Comparison of ENCODE assay signal across 12 mouse cellular contexts in the genomic region with DNA sequence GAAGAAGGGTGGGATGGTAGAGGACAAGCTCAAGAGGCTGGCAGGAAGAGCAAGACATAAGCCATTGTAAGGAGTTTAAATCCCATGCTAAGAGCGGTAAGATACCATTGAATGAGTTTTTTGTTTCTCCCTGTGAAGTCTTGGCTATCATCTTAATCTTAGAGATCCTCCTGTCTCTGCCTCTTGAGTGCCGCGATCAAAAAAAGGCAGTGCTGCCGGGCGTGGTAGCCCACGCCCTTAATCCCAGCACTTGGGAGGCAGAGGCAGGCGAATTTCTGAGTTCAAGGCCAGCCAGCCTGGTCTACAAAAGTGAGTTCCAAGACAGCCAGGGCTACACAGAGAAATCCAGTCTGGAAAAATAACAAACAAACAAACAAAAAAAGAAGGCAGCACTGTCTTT. TPM values are rescaled to one million over a fixed set of nuclear protein-coding genes. Genes with fewer than 3 reads are reported as not detected.
A peak's percentile ranks its signal among the peaks of the same experiment; 100 is the strongest.
DNase-seq lines count a peak whose midpoint lies in the region; ATAC-seq and TF ChIP-seq lines count a peak whose summit lies in the region.
"Had no signal": no experiment of that assay in that cellular context is flagged by ENCODE, and none has a peak within 500 bp of the region (broad histone marks: within the 10 kb centered on the region; RNA-seq: fewer than 3 reads in every experiment).

No protein-coding gene starts in this region.

- no peak overlapping the region for H3ac ChIP-seq in myocyte (ENCODE audit: control insufficient read depth, insufficient read length)

- 93% methylated on average over 7 of the region's 7 CpGs for WGBS in heart, embryonic 14.5 days
- WGBS in embryonic facial prominence, embryonic 13.5 days = 98% methylated on average over 7 of the region's 7 CpGs
- WGBS in cerebellum, adult 2 months = 97% methylated on average over 7 of the region's 7 CpGs

- H3K4me2 ChIP-seq in heart, embryonic 14.5 days (ENCODE audit: low read length) = peak overlapping the region; percentile 84
- H3K4me2 ChIP-seq in embryonic facial prominence, embryonic 13.5 days = peak overlapping the region; percentile 69
- H3K4me2 ChIP-seq in myocyte (ENCODE audit: low read depth) = peak overlapping the region; percentile 91

- H3K9me3 ChIP-seq in heart, embryonic 14.5 days (ENCODE audit: control insufficient read depth, low read length) = no peaks in the 10 kb centered on the region
- no peaks in the 10 kb centered on the region for H3K9me3 ChIP-seq in megakaryocyte, embryonic 14.5 days
- H3K9me3 ChIP-seq in embryonic facial prominence, embryonic 13.5 days = no peaks in the 10 kb centered on the region
- H3K9me3 ChIP-seq: embryonic facial prominence, embryonic 15.5 days; midbrain, embryonic 12.5 days had no signal

- no peak for DNase-seq in heart, postnatal 14 days
- no peak for DNase-seq in frontal cortex, adult 2 months (ENCODE audit: extremely low spot score in 1 of 2, low spot score in 1 of 2)
- DNase-seq in cerebellum, adult 2 months = no peak
- DNase-seq: gastrocnemius, postnatal 10 days; left cerebral cortex, postnatal 4 days had no signal

- TF ChIP-seq POLR2A in myocyte (IDR thresholded peaks at IDR 0.05; ENCODE audit: insufficient read length, low read depth) = no peak
- no peak for TF ChIP-seq POLR2A in cerebellum, adult 2 months (IDR thresholded peaks at IDR 0.05; ENCODE audit: borderline replicate concordance, insufficient read depth, low read length)

- H3K27ac ChIP-seq in heart, embryonic 14.5 days (replicated peaks in 1 of 2; ENCODE audit: control insufficient read depth in 1 of 2, insufficient read depth in 1 of 2, low read depth in 2 of 2, low read length in 2 of 2) = no peak overlapping the region
- H3K27ac ChIP-seq in embryonic facial prominence, embryonic 13.5 days = no peak overlapping the region
- no peak overlapping the region for H3K27ac ChIP-seq in cerebellum, adult 2 months (ENCODE audit: insufficient read depth, low read length)
- H3K27ac ChIP-seq: midbrain, embryonic 12.5 days had no signal

- H3K9ac ChIP-seq in heart, embryonic 14.5 days (ENCODE audit: low read length) = no peak overlapping the region
- H3K9ac ChIP-seq in embryonic facial prominence, embryonic 13.5 days = no peak overlapping the region
- H3K9ac ChIP-seq: midbrain, embryonic 12.5 days had no signal

- no peak for TF ChIP-seq CTCF in cerebellum, adult 2 months (IDR thresholded peaks at IDR 0.05; ENCODE audit: borderline replicate concordance, insufficient read depth, low read depth, low read length)

- peaks cover 25% of the 10 kb centered on the region for H3K36me3 ChIP-seq in heart, embryonic 14.5 days (ENCODE audit: control insufficient read depth, insufficient read depth, low read length)
- peaks cover 31% of the 10 kb centered on the region for H3K36me3 ChIP-seq in megakaryocyte, embryonic 14.5 days (replicated peaks; ENCODE audit: low read length)
- H3K36me3 ChIP-seq in embryonic facial prominence, embryonic 13.5 days = peaks cover 24% of the 10 kb centered on the region
- H3K36me3 ChIP-seq in myocyte (ENCODE audit: control insufficient read depth, insufficient read depth) = peaks cover 10% of the 10 kb centered on the region

- ATAC-seq in heart, embryonic 14.5 days (ENCODE audit: insufficient number of reproducible peaks, insufficient read depth, low FRiP score, low read depth) = no peak
- no peak for ATAC-seq in megakaryocyte, adult 5-6 weeks (ENCODE audit: poor library complexity, severe bottlenecking)
- no peak for ATAC-seq in embryonic facial prominence, embryonic 13.5 days (ENCODE audit: insufficient number of reproducible peaks, insufficient read depth, low FRiP score, low TSS enrichment, low read depth)

- peaks cover 54% of the 10 kb centered on the region for H3K79me2 ChIP-seq in myocyte (ENCODE audit: control insufficient read depth, insufficient read depth)

- intact Hi-C loops in heart, postnatal 14 days (cut with DNase I) = loop anchor here (2.0 kb wide), 1 partner anchor 16 kb away; a partner anchor contains a TSS

- peaks cover 2 to 12% of the 10 kb centered on the region in 2 experiments; a peak in 3 of 4 replicates for H3K4me1 ChIP-seq in heart, embryonic 14.5 days (ENCODE audit: control insufficient read depth in 2 of 2, insufficient read depth in 2 of 2, low read length in 2 of 2)
- H3K4me1 ChIP-seq in megakaryocyte, embryonic 14.5 days = peaks cover 45% of the 10 kb centered on the region
- H3K4me1 ChIP-seq in embryonic facial prominence, embryonic 13.5 days = peaks cover 14% of the 10 kb centered on the region
- H3K4me1 ChIP-seq in cerebellum, adult 2 months (ENCODE audit: control insufficient read depth, insufficient read depth, low read length) = no peaks in the 10 kb centered on the region

- H3K4me3 ChIP-seq in heart, embryonic 14.5 days (ENCODE audit: control insufficient read depth in 1 of 2, insufficient read depth in 1 of 2, low read depth in 1 of 2, low read length in 2 of 2) = no peak overlapping the region
- peak overlapping the region; percentile 29 for H3K4me3 ChIP-seq in megakaryocyte, embryonic 14.5 days (replicated peaks)
- H3K4me3 ChIP-seq in embryonic facial prominence, embryonic 13.5 days = 0 out of 2 replicates have a peak overlapping the region, but pooled peaks have one; percentile 92
- peak overlapping the region; percentile 83 for H3K4me3 ChIP-seq in myocyte
- no peak overlapping the region for H3K4me3 ChIP-seq in cerebellum, adult 2 months (replicated peaks; ENCODE audit: insufficient read depth, low read depth, low read length)
- H3K4me3 ChIP-seq: midbrain, embryonic 12.5 days had no signal

- no peaks in the 10 kb centered on the region for H3K27me3 ChIP-seq in heart, embryonic 14.5 days (ENCODE audit: control insufficient read depth, insufficient read depth, low read length)
- H3K27me3 ChIP-seq in megakaryocyte, embryonic 14.5 days (replicated peaks) = no peaks in the 10 kb centered on the region
- H3K27me3 ChIP-seq in embryonic facial prominence, embryonic 13.5 days = no peaks in the 10 kb centered on the region
- no peaks in the 10 kb centered on the region for H3K27me3 ChIP-seq in myocyte (ENCODE audit: control insufficient read depth, insufficient read depth, insufficient read length)
- H3K27me3 ChIP-seq in cerebellum, adult 2 months (ENCODE audit: control insufficient read depth, insufficient read depth, low read length) = no peaks in the 10 kb centered on the region
- H3K27me3 ChIP-seq: embryonic facial prominence, embryonic 15.5 days; midbrain, embryonic 12.5 days had no signal

TF ChIP-seq in myocyte, 11 proteins besides CTCF, POLR2A, EP300 and RAD21 (continues in another document):
- TF ChIP-seq MAX (IDR thresholded peaks at IDR 0.05; ENCODE audit: low read depth) (no peak), TCF12 (IDR thresholded peaks at IDR 0.05; ENCODE audit: insufficient read depth, poor library complexity, severe bottlenecking) (no peak), TCF3 (IDR thresholded peaks at IDR 0.05; ENCODE audit: insufficient read length, low read depth) (no peak), MYOD1 (IDR thresholded peaks at IDR 0.05; ENCODE audit: control insufficient read depth in 1 of 3, insufficient read length in 2 of 3, low read depth in 2 of 3) (no peak), REST (IDR thresholded peaks at IDR 0.05; ENCODE audit: insufficient read depth, insufficient read length) (no peak), POLR2AphosphoS2 (IDR thresholded peaks at IDR 0.05; ENCODE audit: insufficient read length, low read depth) (no peak)

RNA-seq across cellular contexts. Expression of a gene that starts 13.5 kb away (rescaled TPM):
- polyA plus RNA-seq in heart, embryonic 14.5 days (2014; fragmentation: Nextera tagmentation; extraction: Ambion mirVana) = 58.8 and 66.5 TPM in 2 replicates
- total RNA-seq in heart, postnatal 14 days (2021) = 10 to 100 TPM; 54.4 to 61.0 TPM
- 349 and 424 TPM in 2 replicates for polyA plus RNA-seq in megakaryocyte, embryonic 14.5 days (2012; ENCODE audit: insufficient read depth, low replicate concordance)
- total RNA-seq in megakaryocyte, adult 5-6 weeks (2015) = 48.8 and 54.5 TPM in 2 replicates
- 60.2 and 60.8 TPM in 2 replicates for total RNA-seq in megakaryocyte, adult 5-6 weeks (2017)
- 121 and 124 TPM in 2 replicates for polyA plus RNA-seq in embryonic facial prominence, embryonic 13.5 days (2015; fragmentation: Nextera tagmentation; extraction: Ambion mirVana)
- polyA plus RNA-seq in myocyte (2012; fragmentation: generic; extraction: Trizol) = 68.7 TPM
- 171 and 172 TPM in 2 replicates for polyA plus RNA-seq in frontal cortex, adult 2 months (2012; rRNA removed)
- 159 and 169 TPM in 2 replicates for polyA plus RNA-seq in cerebellum, adult 2 months (2012; rRNA removed)

RNA-seq across cellular contexts. Expression of a gene that starts 13.8 kb away (rescaled TPM):
- 24.6 and 26.4 TPM in 2 replicates for polyA plus RNA-seq in heart, embryonic 14.5 days (2014; fragmentation: Nextera tagmentation; extraction: Ambion mirVana)
- 10 to 100 TPM; 13.8 to 14.1 TPM for total RNA-seq in heart, postnatal 14 days (2021)
- 8.7 and 12.2 TPM in 2 replicates for polyA plus RNA-seq in megakaryocyte, embryonic 14.5 days (2012; ENCODE audit: insufficient read depth, low replicate concordance)
- total RNA-seq in megakaryocyte, adult 5-6 weeks (2015) = 14.1 and 30.8 TPM in 2 replicates
- 8.6 and 11.5 TPM in 2 replicates for total RNA-seq in megakaryocyte, adult 5-6 weeks (2017)
- polyA plus RNA-seq in embryonic facial prominence, embryonic 13.5 days (2015; fragmentation: Nextera tagmentation; extraction: Ambion mirVana) = 33.2 and 38.8 TPM in 2 replicates
- polyA plus RNA-seq in myocyte (2012; fragmentation: generic; extraction: Trizol) = 19.7 TPM
- polyA plus RNA-seq in frontal cortex, adult 2 months (2012; rRNA removed) = 15.9 TPM in 2 replicates
- polyA plus RNA-seq in cerebellum, adult 2 months (2012; rRNA removed) = 16.9 and 18.1 TPM in 2 replicates

RNA-seq across cellular contexts. Expression of a gene that starts 17.2 kb away (rescaled TPM):
- 36.5 and 37.1 TPM in 2 replicates for polyA plus RNA-seq in heart, embryonic 14.5 days (2014; fragmentation: Nextera tagmentation; extraction: Ambion mirVana)
- total RNA-seq in heart, postnatal 14 days (2021) = 10 to 100 TPM; 16.4 to 17.2 TPM
- polyA plus RNA-seq in megakaryocyte, embryonic 14.5 days (2012; ENCODE audit: insufficient read depth, low replicate concordance) = 14.7 and 44.5 TPM in 2 replicates
- total RNA-seq in megakaryocyte, adult 5-6 weeks (2015) = 16.4 and 19.7 TPM in 2 replicates
- 36.8 and 47.6 TPM in 2 replicates for total RNA-seq in megakaryocyte, adult 5-6 weeks (2017)
- 89.6 and 96.1 TPM in 2 replicates for polyA plus RNA-seq in embryonic facial prominence, embryonic 13.5 days (2015; fragmentation: Nextera tagmentation; extraction: Ambion mirVana)
- 30.9 TPM for polyA plus RNA-seq in myocyte (2012; fragmentation: generic; extraction: Trizol)
- polyA plus RNA-seq in frontal cortex, adult 2 months (2012; rRNA removed) = 37.1 and 41.8 TPM in 2 replicates
- polyA plus RNA-seq in cerebellum, adult 2 months (2012; rRNA removed) = 38.8 and 38.9 TPM in 2 replicates

RNA-seq across cellular contexts. Expression of a gene that starts 55.2 kb away (rescaled TPM):
- 3.3 and 4.0 TPM in 2 replicates for polyA plus RNA-seq in heart, embryonic 14.5 days (2014; fragmentation: Nextera tagmentation; extraction: Ambion mirVana)
- total RNA-seq in heart, postnatal 14 days (2021) = 1 to 10 TPM; 6.3 to 6.5 TPM
- polyA plus RNA-seq in megakaryocyte, embryonic 14.5 days (2012; ENCODE audit: insufficient read depth, low replicate concordance) = 8.7 and 9.6 TPM in 2 replicates
- 1.2 and 1.7 TPM in 2 replicates for total RNA-seq in megakaryocyte, adult 5-6 weeks (2015)
- total RNA-seq in megakaryocyte, adult 5-6 weeks (2017) = 6.6 and 6.8 TPM in 2 replicates
- 7.3 and 7.4 TPM in 2 replicates for polyA plus RNA-seq in embryonic facial prominence, embryonic 13.5 days (2015; fragmentation: Nextera tagmentation; extraction: Ambion mirVana)
- polyA plus RNA-seq in myocyte (2012; fragmentation: generic; extraction: Trizol) = 12.0 TPM
- polyA plus RNA-seq in frontal cortex, adult 2 months (2012; rRNA removed) = 3.1 and 3.6 TPM in 2 replicates
- polyA plus RNA-seq in cerebellum, adult 2 months (2012; rRNA removed) = 7.2 and 8.4 TPM in 2 replicates

Comparison
In these comparisons a context has a peak if more than half of its experiments do, and no peak if none do; other contexts are left out.
1. H3K4me3 ChIP-seq: peak in megakaryocyte, embryonic 14.5 days (single experiment), embryonic facial prominence, embryonic 13.5 days (single experiment) and myocyte (single experiment); none in heart, embryonic 14.5 days (0 of 2) and cerebellum, adult 2 months (single experiment).
2. Peak in every context shown above with its lines, with median percentiles within 50 percentile points of each other: H3K4me2 ChIP-seq.